Mouse (Mus musculus) left cerebral cortex, postnatal 25 days (tissue): Measurements from ENCODE around the gene Mllt3. TPM values are rescaled to one million over a fixed set of nuclear protein-coding genes. Genes with fewer than 3 reads are reported as not detected.

Experiments
- DNase-seq, 2 experiments: peaks; one replicate each; pipeline ENCODE4 v3.0.0; 2022; ENCODE audit warnings: low spot score in 2 of 2, mixed read lengths in 1 of 2
- intact Hi-C: fragments of 180-260 bp; cut with DNase I; formaldehyde crosslinking; loops from one replicate; pipeline ENCODE4 v1.15.1; 2025
- total RNA-seq, 2 experiments: library from RNA; stranded (reverse); gene quantifications; 2 replicates each; pipeline ENCODE4 v1.2.3; 2021

The Mllt3 gene
- total RNA-seq: 10 to 100 TPM; 36.9 to 39.1 TPM

- intact Hi-C loops: loop anchor here (1.0 to 10.0 kb wide), 8 partner anchors 61 to 664 kb away; partner anchors contain the start of gene Focad
- DNase-seq: peak; percentile 89 to 96
These were observed at the start of gene Mllt3 for GRCm38 (mm10) chr4:88033216-88033653. TSS of gene Mllt3 (minus strand) at chr4:88033364.

GRCm38 (mm10) chr4:88082381-88082780 lies 49.2 kb upstream of the Mllt3 start:
- intact Hi-C loops: no loop called here
- no peak for DNase-seq

- intact Hi-C loops: no loop called here
- no peak for DNase-seq
These were observed 48.7 kb upstream of the Mllt3 start for GRCm38 (mm10) chr4:88081885-88082284.

- no peak for DNase-seq
- intact Hi-C loops: no loop called here
These were observed 48.3 kb upstream of the Mllt3 start for GRCm38 (mm10) chr4:88081417-88081816.

- no peak for DNase-seq
- intact Hi-C loops: loop anchor here (10.0 kb wide), 1 partner anchor 1814 kb away; no protein-coding TSS in a partner anchor
These were observed 45.8 kb upstream of the Mllt3 start for GRCm38 (mm10) chr4:88078983-88079382.

GRCm38 (mm10) chr4:88075388-88075787 lies 42.2 kb upstream of the Mllt3 start:
- intact Hi-C loops: loop anchor here (10.0 kb wide), 1 partner anchor 1811 kb away; no protein-coding TSS in a partner anchor

GRCm38 (mm10) chr4:88046280-88046679 lies 13.1 kb upstream of the Mllt3 start:
- intact Hi-C loops: no loop called here
- no peak for DNase-seq

More at GRCm38 (mm10) chr4:88075388-88075787, 42.2 kb upstream of the Mllt3 start:
- no peak for DNase-seq

- no peak for DNase-seq
- intact Hi-C loops: no loop called here
These were observed 12.0 kb upstream of the Mllt3 start for GRCm38 (mm10) chr4:88045151-88045550.

GRCm38 (mm10) chr4:88035361-88035760 lies 2.2 kb upstream of the Mllt3 start:
- intact Hi-C loops: loop anchor here (1.0 to 10.0 kb wide), 5 partner anchors 119 to 509 kb away; no protein-coding TSS in a partner anchor
- peak; percentile 61 to 70 for DNase-seq

GRCm38 (mm10) chr4:88034387-88035157 lies 1.4 kb upstream of the Mllt3 start:
- DNase-seq: no peak
- intact Hi-C loops: loop anchor here (1.0 to 10.0 kb wide), 7 partner anchors 82 to 510 kb away; no protein-coding TSS in a partner anchor

GRCm38 (mm10) chr4:88033729-88034386 lies 694 bp upstream of the Mllt3 start:
- intact Hi-C loops: loop anchor here (1.0 to 10.0 kb wide), 9 partner anchors 60 to 665 kb away; partner anchors contain the start of gene Focad
- peak in 1 of 2 experiments; percentile 9 for DNase-seq

GRCm38 (mm10) chr4:88032151-88033098 lies 739 bp downstream of the Mllt3 start:
- DNase-seq: peak; percentile 61 to 62
- intact Hi-C loops: loop anchor here (1.0 to 10.0 kb wide), 8 partner anchors 62 to 664 kb away; partner anchors contain the start of gene Focad

GRCm38 (mm10) chr4:88031211-88032150 lies 1.7 kb downstream of the Mllt3 start:
- intact Hi-C loops: loop anchor here (2.0 to 10.0 kb wide), 7 partner anchors 79 to 663 kb away; no protein-coding TSS in a partner anchor

GRCm38 (mm10) chr4:88023567-88023966 lies 9.6 kb downstream of the Mllt3 start:
- no peak for DNase-seq
- intact Hi-C loops: no loop called here

More at GRCm38 (mm10) chr4:88031211-88032150, 1.7 kb downstream of the Mllt3 start:
- DNase-seq: peak; percentile 36 to 38

- intact Hi-C loops: no loop called here
These were observed 10.5 kb downstream of the Mllt3 start for GRCm38 (mm10) chr4:88022623-88023022.

GRCm38 (mm10) chr4:88020421-88020820 lies 12.7 kb downstream of the Mllt3 start:
- no peak for DNase-seq
- intact Hi-C loops: no loop called here

More at GRCm38 (mm10) chr4:88022623-88023022, 10.5 kb downstream of the Mllt3 start:
- no peak for DNase-seq

- intact Hi-C loops: no loop called here
- no peak for DNase-seq
These were observed 13.5 kb downstream of the Mllt3 start for GRCm38 (mm10) chr4:88019645-88020044.
